Mouse (Mus musculus) megakaryocyte-erythroid progenitor cell, adult 5 weeks (primary cell): ENCODE measurements around the gene Vmn2r33. TPM values are rescaled to one million over a fixed set of nuclear protein-coding genes. Genes with fewer than 3 reads are reported as not detected.

Experiments used
- polyA plus RNA-seq: library from polyadenylated mRNA; stranded (reverse); fragments of >175 nt; gene quantifications from 2 replicates; pipeline ENCODE4 v1.2.3, GENCODE M21; 2012

Gene Vmn2r33
- polyA plus RNA-seq: not detected in 2 replicates

GRCm38 (mm10) chr7:7566686-7567085 lies at the start of gene Vmn2r33:
Vmn2r33 (minus strand) TSS chr7:7566786.

Other genes starting within 250 kb of the Vmn2r33 start
- gene Vmn2r30, start 229.2 kb downstream of the Vmn2r33 start, polyA plus RNA-seq: 0.01 TPM in 1 of 2 replicates, not detected in the other
- gene Gm45783, start 192.2 kb downstream of the Vmn2r33 start, polyA plus RNA-seq: 0.20 TPM in 1 of 2 replicates, not detected in the other
- gene Vmn2r31, start 167.1 kb downstream of the Vmn2r33 start, polyA plus RNA-seq: not detected in 2 replicates
- gene Vmn2r32, start 86.8 kb downstream of the Vmn2r33 start, polyA plus RNA-seq: not detected in 2 replicates
- not detected in 2 replicates for gene Vmn2r34, start 122.7 kb upstream of the Vmn2r33 start, polyA plus RNA-seq